Mouse (Mus musculus) spleen, adult 2 months (tissue): ENCODE results near the gene Cd2. TPM values are rescaled to one million over a fixed set of nuclear protein-coding genes. Genes with fewer than 3 reads are reported as not detected.
A peak's percentile ranks its signal among the peaks of the same experiment; 100 is the strongest.

Experiments used
- DNase-seq, 2 experiments: peaks; one replicate each; pipeline versions ENCODE4 v3.0.0 to v3.0.0-alpha.2; 2012 to 2021; ENCODE audit warnings: low spot score in 2 of 2, low read depth in 1 of 2
- H3K27ac ChIP-seq: fragments of 200-500 bp; 2 replicates; pipeline ENCODE4 v1.5.1; 2012; ENCODE audit warnings: low read length, inconsistent platforms; ENCODE audit not compliant: insufficient read depth
- H3K27me3 ChIP-seq: fragments of 200-500 bp; 2 replicates; pipeline ENCODE4 v1.6.1; 2012; ENCODE audit warnings: mild to moderate bottlenecking, moderate library complexity, low read length, inconsistent platforms; ENCODE audit not compliant: control insufficient read depth, insufficient read depth
- H3K36me3 ChIP-seq: fragments of 200-500 bp; 2 replicates; pipeline ENCODE4 v1.6.1; 2012; ENCODE audit warnings: mild to moderate bottlenecking, low read length, inconsistent platforms; ENCODE audit not compliant: control insufficient read depth, insufficient read depth
- H3K4me1 ChIP-seq: fragments of 200-500 bp; 2 replicates; pipeline ENCODE4 v1.6.1; 2011; ENCODE audit warnings: inconsistent platforms; ENCODE audit not compliant: control insufficient read depth, insufficient read depth, insufficient read length
- H3K4me3 ChIP-seq: fragments of 200-500 bp; 2 replicates; pipeline ENCODE4 v1.5.1; 2011; ENCODE audit warnings: mild to moderate bottlenecking, inconsistent platforms; ENCODE audit not compliant: insufficient read depth, insufficient read length; ENCODE audit errors: extremely low read depth
- CTCF ChIP-seq: fragments of 200-500 bp; IDR thresholded peaks from 2 replicates; pipeline ENCODE4 v1.5.1; 2011; ENCODE audit warnings: mild to moderate bottlenecking, inconsistent platforms; ENCODE audit not compliant: insufficient read depth, insufficient read length, insufficient replicate concordance; ENCODE audit errors: extremely low read depth
- POLR2A ChIP-seq: fragments of 200-500 bp; IDR thresholded peaks from 2 replicates; pipeline ENCODE4 v1.6.1; 2011; ENCODE audit warnings: low read depth, low read length, inconsistent platforms
- WGBS: fragments of 180-500 bp; shearing (Covaris S2); methylation state at CpG from one replicate; pipeline ENCODE4 v1.1.7; 2018; 5-methylcytosine and 5-hydroxymethylcytosine counted together
- polyA plus RNA-seq: library from polyadenylated mRNA; depleted of rRNA; stranded (reverse); fragments of >200 nt; gene quantifications from 2 replicates; pipeline ENCODE4 v1.2.3, GENCODE M21; 2012

Cd2 gene
- polyA plus RNA-seq, 1 experiment, result 50.2 TPM

DNA sequence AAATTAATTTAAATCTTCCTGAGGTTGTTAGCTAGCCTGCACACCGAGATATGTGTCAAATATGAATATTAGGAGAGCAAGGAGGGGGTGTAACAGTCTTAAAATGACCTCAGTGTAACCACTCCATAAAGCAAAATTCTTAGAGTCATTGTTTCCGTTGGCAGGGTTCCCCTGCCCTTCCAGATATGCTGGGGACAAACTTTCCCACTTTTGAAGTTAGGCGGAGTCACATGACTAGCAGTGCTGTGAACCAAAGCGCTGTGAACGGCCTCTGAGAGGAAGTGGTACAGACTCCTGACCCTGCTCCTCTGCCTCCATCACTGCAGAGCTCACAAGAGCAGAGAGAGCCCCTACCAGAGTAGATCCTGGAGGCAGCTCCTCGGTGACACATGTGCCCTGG lies 49.0 kb downstream of the Cd2 start:
- no peak overlapping the region for H3K4me3 ChIP-seq
- H3K27me3 ChIP-seq, result no peaks in the 10 kb centered on the region
- no peak overlapping the region for H3K27ac ChIP-seq
- DNase-seq, result peak; percentile 15 to 36
- H3K4me1 ChIP-seq, result peaks cover 11% of the 10 kb centered on the region; the same call in 1 of the 2 replicates
- WGBS, result 54% methylated on average over 6 of the region's 6 CpGs
- no peak for TF ChIP-seq POLR2A
- TF ChIP-seq CTCF, result no peak
- H3K36me3 ChIP-seq, result no peaks in the 10 kb centered on the region

DNA sequence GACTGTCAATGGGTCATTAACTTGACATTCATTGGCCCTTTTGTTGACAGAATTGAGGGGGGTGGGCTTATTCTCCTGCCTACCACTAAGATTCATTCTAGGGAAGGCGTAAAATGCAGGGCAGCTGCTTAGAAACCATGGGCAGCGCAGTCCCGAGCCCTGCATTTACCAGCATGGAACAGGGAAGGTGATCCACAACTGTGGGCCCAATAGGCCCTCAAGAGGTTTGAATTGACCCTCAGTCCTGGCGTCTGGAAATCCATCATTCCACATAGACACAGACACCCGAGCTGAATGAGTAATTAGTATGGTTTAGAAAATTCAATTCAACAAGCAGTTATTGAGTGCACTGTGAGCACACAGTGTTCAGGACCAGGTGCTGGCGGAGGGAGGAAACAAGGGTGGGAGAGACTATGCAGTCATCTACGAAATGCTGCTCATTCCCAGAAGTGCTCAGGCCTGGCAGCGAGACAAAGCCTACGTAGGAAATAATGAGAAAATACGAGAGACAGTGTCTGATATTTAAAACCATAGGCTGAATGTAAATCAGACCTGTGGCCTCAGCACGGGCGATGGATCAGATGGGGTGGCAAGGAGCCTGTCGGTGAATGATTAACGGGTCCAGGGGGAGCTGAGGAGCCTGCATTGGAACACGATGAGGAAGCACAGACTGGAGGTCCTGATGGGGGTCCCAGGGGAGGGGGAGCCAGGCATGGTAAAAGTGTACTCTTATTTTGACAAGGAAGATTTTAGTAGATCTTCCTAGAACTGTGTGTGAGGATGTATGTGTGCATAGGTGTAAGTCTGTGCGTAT lies 50.5 kb downstream of the Cd2 start:
- no peak for TF ChIP-seq POLR2A
- no peak for TF ChIP-seq CTCF
- no peak overlapping the region for H3K4me3 ChIP-seq
- H3K36me3 ChIP-seq, result no peaks in the 10 kb centered on the region
- WGBS, result 72% methylated on average over 16 of the region's 16 CpGs
- H3K4me1 ChIP-seq, result peaks cover 11% of the 10 kb centered on the region; the same call in 1 of the 2 replicates
- DNase-seq, result no peak
- no peaks in the 10 kb centered on the region for H3K27me3 ChIP-seq
- no peak overlapping the region for H3K27ac ChIP-seq

DNA sequence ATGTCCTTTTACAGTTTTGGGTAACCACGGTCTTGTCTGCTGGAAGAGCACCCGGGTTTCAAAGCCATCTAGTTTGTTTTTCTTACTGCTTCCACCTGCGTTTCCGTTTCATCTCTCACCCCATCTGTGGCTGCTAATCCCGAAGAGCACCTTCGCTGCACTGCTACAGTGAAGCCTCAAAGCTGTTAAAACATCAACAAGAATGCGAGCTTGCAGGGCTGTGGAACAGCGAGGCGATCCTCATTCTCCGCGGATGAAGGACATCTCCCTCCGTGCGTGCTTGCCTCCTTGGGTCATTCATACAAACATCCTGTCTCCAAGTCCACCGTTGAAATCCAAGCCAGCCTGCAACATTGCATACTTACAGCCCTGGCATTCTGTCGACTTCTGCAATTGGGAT lies 51.5 kb downstream of the Cd2 start:
- TF ChIP-seq POLR2A (no peak), CTCF (no peak)
- no peaks in the 10 kb centered on the region for H3K36me3 ChIP-seq
- H3K27me3 ChIP-seq, result no peaks in the 10 kb centered on the region
- DNase-seq, result no peak
- H3K4me3 ChIP-seq, result no peak overlapping the region
- peaks cover 11% of the 10 kb centered on the region; the same call in 1 of the 2 replicates for H3K4me1 ChIP-seq
- WGBS, result 24% methylated on average over 15 of the region's 15 CpGs
- no peak overlapping the region for H3K27ac ChIP-seq

DNA sequence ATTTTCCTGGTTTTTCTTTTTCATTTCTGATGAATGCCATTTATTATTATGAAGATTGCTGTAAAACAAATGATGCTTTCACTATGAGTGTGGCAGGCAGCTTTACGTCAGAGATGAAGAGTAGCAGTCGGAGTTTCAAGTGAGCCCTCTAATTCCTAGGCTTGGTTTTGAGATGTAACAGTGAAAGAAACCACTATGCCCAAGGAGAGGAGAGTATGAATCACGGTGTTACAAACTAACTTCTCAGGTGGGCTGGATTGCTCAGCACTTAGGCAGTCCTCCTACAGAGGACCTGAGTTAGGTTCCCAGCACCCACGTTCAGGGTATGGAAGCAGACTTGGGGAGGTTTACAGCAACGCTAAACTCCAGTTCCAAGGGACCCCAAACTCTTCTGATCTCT lies 52.4 kb downstream of the Cd2 start:
- DNase-seq, result no peak
- no peak overlapping the region for H3K27ac ChIP-seq
- H3K36me3 ChIP-seq, result no peaks in the 10 kb centered on the region
- H3K4me1 ChIP-seq, result peaks cover 11% of the 10 kb centered on the region; the same call in 1 of the 2 replicates
- no peaks in the 10 kb centered on the region for H3K27me3 ChIP-seq
- TF ChIP-seq POLR2A (no peak), CTCF (no peak)
- WGBS, result 85% methylated on average over 5 of the region's 5 CpGs
- no peak overlapping the region for H3K4me3 ChIP-seq

DNA sequence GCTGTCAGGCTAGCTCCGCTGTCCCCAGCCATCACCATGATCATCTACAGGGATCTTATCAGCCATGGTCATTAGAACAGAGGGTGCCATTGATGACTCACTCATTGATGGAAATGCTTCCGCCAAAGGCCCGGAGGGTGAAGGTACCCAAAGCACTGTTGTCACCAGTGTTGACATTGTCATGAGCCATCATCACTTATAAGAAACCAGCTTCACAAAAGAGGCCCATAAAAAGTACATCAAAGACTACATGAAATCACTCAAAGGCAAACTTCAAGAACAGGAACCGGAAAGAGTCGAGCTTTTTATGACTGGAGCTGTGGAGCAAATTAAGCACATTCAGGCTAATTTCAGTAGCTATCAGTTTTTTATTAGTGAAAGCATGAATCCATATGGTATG lies 54.3 kb downstream of the Cd2 start:
- no peaks in the 10 kb centered on the region for H3K36me3 ChIP-seq
- no peak overlapping the region for H3K27ac ChIP-seq
- no peak for TF ChIP-seq POLR2A
- no peak for TF ChIP-seq CTCF
- H3K4me3 ChIP-seq, result no peak overlapping the region
- H3K4me1 ChIP-seq, result peaks cover 17% of the 10 kb centered on the region; the same call in 1 of the 2 replicates
- no peak for DNase-seq
- WGBS, result 81% methylated on average over 5 of the region's 5 CpGs
- H3K27me3 ChIP-seq, result no peaks in the 10 kb centered on the region

DNA sequence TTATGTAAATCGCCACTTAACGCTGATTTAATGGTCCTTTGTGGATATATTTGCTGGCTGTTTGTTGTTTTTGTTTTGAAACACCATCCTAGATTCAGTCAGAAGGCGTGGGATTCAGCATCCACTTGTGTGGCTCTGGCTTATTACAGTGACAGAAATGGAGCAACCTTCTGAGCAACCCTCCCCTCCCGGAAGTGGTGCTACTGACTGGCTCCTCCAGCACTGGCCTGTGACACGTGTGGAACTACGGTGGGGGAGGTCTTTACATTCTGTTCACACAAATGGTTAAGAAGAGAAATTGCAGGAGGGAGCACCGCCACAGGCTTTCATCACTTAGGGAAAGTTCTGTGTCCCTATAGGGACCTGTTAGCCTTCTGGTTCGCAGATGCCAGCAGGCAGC lies 55.2 kb downstream of the Cd2 start:
- Histone ChIP-seq H3K27ac (no peak overlapping the region), H3K4me1 (peaks cover 17% of the 10 kb centered on the region; the same call in 1 of the 2 replicates), H3K4me3 (no peak overlapping the region), H3K27me3 (no peaks in the 10 kb centered on the region), H3K36me3 (no peaks in the 10 kb centered on the region)
- WGBS, result 74% methylated on average over 8 of the region's 8 CpGs
- TF ChIP-seq CTCF (no peak), POLR2A (no peak)
- no peak for DNase-seq

DNA sequence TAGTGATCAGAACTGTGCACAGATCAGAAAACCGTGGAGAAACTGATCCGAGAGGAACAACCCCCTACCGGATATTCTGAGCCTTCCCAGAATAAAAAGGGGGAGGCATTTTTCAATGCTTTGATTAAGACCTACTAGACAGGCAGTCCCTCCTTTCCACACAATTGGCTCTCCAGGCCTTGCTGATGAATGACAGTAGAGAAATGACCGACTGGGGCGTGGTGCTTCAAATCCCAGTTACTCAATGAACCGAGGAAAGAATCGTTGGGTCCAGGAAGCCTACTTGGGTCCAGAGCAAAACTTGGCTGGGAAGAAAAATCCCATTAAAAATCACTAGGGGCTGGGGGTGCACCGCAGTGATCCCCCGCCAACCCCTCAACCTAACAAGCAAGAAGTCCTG lies 57.5 kb downstream of the Cd2 start:
- no peak for DNase-seq
- Histone ChIP-seq H3K27ac (no peak overlapping the region), H3K27me3 (no peaks in the 10 kb centered on the region), H3K4me3 (no peak overlapping the region), H3K4me1 (peaks cover 11% of the 10 kb centered on the region; the same call in 1 of the 2 replicates), H3K36me3 (no peaks in the 10 kb centered on the region)
- 87% methylated on average over 9 of the region's 9 CpGs for WGBS
- TF ChIP-seq POLR2A (no peak), CTCF (no peak)
